Mouse (Mus musculus) olfactory bulb, adult 2 months (tissue): Measurements from ENCODE around the gene Ephb2.
A peak's percentile ranks its signal among the peaks of the same experiment; 100 is the strongest.

Source experiments
- CTCF ChIP-seq: fragments of 200-500 bp; IDR thresholded peaks from 2 replicates; pipeline ENCODE4 v1.5.1; 2012; ENCODE audit warnings: low read depth, mild to moderate bottlenecking, low read length, moderate library complexity; ENCODE audit not compliant: insufficient read depth
- POLR2A ChIP-seq: fragments of 200-500 bp; IDR thresholded peaks from 2 replicates; pipeline ENCODE4 v1.6.1; 2012; ENCODE audit warnings: mild to moderate bottlenecking, low read depth, low read length, moderate library complexity; ENCODE audit not compliant: insufficient read depth

DNA sequence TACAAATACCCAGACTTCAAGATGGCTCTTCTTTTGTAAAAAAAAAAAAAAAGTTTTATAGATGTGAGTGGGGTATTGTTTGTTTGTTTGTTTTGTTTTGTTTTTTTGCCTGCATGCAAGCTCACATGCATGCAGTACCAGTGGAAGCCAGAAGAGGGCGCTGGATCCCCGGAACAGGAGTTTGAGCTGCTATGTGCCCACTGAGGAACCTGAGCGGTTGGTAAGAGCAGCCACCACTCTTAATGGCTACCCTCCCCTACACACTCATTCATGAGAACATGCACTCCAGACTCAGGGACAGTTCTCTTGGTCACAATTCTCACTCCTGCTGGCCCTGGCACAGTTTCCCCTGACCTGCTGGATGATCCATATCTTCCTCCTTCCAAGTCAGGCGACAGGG lies 169.8 kb downstream of the Ephb2 start:
- TF ChIP-seq CTCF (peak; percentile 51; the same call in 1 of the 2 replicates), POLR2A (no peak)
